Mouse (Mus musculus) MN1 (cell line): ENCODE data around the gene Tex264.

ENCODE experiments used
- DNase-seq: peaks from one replicate; pipeline ENCODE4 v3.0.0-alpha.2; 2016; ENCODE audit warnings: low spot score

Gene Tex264

DNA sequence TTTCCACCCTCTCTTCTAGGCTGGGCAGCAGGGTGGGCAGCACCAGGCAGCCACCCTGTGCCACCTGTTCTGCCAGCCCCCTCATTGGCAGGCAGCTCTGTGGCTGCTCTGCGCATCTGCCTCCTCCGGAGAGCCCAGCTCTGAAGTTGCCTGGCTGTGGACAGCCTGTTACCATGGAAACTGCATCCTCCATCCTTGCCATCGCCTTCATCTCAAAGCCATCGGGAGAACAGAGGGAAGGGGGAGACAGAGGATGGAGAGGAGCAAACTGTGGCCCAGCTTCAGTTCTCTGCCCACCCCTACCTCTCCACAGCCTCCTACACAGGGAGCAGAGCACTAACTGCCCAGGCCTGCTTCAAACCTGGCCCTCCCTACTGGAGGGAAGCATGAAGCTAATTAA is 21.3 kb downstream of the Tex264 start:
- DNase-seq, result no peak

DNA sequence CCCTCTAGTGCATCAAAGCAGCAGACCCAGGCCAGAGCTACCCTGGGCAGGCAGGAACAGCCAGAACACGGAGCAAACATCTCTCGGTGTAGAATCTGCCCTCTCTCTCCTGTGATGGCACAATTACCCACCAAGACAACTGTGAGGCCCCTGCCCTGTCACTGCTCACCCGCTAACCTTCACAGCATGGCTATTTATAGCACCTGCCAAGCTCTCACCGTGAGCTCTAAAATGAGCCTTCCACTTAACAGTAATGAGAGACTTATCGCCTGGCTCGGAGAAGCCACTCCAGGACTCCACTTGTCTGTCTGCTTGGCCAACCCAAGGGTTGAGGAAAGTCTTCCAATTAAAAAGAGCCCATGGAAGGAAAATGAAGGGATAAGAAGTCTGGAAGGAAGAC is 22.5 kb downstream of the Tex264 start:
- no peak for DNase-seq

DNA sequence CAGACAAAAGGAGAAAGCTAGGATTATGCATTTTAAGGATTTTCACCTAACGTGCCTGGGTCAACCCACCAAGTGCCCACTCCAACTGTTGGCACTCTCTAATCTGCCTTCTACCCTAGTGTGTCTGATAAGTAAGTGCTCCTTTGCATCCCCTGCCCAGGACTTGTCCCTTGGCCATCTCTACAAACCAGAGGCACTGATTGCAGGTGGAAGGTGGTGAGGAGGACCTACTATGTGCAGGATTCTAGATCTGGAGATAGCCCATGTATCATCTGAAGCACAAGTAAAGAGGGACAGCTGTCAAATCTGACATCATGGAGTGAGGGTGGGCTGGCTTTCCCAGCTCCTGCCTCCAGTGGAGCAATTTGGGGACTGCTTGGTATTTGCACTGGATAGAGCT is 25.8 kb downstream of the Tex264 start:
- DNase-seq, result no peak

DNA sequence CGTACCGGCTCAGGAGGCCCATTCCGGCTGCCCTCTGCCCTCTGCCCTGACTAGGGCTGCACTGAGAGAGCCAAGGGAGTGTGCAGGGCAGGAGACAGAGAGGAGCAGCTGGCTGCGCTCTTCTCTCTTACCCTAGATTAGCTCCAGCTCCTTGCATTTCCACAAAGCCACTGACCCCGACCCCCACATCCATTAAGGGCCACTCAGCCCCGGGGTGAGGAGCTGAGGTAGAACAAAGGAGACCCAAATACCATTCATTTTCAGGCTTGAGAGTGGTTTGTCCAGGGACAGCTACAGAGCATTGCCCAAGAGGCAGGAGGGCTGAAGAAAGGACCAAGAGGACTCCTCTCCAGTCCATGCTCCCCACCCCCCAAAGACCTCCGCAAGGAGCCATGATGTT is 26.3 kb downstream of the Tex264 start:
- DNase-seq, result no peak

DNA sequence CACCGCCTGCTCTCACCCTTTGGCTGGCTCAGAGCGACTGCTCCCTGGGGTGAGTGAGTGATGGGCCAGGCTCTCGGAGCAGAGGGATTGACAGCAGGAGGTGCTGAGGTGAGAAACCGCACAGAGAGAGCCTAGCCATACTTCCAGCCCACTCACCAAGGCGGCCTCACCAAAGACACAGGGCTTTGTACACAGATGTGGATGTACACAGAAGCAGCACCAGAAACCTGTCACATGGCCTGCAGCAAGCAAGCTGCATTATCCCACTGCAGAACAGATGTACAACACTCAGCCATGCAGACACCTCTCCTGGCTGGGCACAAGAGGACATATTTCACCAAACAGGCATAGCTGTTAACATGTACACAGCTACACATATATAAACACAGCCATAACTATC is 28.1 kb downstream of the Tex264 start:
- DNase-seq, result no peak

DNA sequence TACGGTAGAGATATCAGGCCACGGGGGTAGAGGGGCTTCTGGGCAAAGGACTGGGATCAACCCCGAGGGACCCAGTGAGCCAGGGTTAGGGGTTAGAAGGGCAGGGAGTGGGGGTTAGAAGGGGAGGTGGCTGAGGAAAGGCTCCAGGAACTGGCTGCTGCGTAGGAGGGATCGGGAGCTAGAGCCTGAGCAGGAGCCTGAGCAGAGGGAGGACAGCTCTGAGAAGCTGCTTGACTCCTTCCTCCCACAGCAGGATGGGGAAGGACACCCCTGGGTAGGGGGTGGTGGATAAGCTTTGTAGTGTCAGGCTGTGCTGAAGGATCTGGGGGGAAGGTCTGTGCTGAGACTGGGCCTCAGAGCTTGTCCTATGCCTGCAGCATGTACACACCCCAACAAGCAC is 28.9 kb downstream of the Tex264 start:
- DNase-seq, result no peak

DNA sequence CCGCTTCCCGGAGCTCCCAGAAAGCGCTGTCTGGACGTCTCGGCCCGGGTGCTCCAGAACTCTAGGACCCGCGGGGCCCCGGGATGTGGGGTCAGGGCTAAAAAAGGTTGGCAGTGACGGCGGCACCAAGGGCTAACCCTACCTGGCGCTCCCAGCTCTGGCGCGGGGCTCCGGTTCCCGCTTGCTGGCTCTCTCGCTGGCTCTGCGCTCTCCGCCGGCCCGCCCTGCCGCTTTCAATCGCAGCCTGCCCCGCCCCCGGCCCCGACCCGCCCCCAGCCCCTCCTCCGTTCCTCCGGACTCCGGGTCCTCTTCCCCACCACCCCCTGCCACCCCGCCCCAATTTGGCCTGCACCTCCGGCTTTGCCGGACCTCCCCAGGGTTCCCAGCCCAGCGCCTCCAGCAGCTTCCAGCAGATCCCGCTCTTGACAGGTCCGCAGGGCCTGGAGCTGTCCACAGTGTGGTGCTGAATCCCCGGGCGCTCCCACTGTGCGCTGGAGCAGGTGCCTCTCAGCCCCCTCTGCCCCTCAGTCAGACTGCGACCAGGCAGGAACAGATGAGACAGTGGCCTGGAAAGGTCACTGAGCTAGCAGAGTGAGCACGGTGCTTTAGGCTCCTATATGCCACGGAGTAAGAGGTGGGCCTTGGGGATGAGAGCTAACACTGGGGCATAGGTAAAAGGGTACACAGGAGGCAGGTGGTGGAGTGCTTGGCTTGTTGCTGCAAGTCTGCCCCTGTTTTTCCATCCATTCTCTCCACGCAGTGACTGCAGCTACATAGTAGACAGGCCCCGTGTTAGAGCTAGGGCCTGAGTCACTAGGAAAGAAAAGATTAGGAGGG is 29.6 kb downstream of the Tex264 start, which contains the start of gene Grm2:
Gene Grm2, minus strand, starts transcription at position 199 of the 837 bp plus-strand sequence.
- no peak for DNase-seq

DNA sequence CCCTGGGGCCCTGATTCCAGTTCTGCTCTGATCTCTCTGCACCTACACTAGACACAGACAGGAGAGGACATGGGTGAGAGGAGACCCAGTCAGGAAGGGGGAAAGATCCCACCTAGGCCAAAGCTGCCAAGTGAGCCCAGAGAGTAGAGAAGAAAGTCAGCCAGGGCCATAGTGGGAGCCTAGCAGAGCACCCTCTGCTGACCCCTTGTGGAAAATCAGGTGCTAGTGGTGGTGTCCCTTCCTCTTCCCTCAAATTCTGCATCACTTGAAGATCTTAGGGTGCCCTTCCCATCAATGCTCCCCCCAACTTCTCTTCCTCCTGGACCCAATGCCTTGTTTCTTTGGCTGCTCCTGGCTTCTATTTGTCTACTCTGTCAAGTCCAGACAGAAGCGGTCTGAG is 33.0 kb downstream of the Tex264 start:
- DNase-seq, result no peak

DNA sequence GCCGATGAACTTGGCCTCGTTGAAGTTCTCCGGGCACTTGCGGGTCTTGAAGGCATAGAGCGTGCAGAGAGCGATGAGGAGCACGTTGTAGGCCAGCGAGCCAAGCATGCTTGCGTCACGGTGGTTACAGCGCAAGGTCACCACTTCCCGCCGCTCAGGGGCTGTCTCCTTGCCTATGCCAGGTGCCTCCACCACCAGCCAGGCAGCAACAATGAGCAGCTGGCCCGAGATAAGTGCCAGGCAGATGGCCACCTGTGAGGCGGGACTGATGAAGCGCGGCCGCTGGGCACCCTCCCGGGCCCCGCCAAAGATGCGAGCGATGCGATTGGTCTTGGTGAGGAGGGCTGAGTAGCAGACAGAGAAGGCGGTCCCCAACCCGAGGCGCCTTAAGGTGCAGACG is 38.5 kb downstream of the Tex264 start:
- DNase-seq, result no peak

DNA sequence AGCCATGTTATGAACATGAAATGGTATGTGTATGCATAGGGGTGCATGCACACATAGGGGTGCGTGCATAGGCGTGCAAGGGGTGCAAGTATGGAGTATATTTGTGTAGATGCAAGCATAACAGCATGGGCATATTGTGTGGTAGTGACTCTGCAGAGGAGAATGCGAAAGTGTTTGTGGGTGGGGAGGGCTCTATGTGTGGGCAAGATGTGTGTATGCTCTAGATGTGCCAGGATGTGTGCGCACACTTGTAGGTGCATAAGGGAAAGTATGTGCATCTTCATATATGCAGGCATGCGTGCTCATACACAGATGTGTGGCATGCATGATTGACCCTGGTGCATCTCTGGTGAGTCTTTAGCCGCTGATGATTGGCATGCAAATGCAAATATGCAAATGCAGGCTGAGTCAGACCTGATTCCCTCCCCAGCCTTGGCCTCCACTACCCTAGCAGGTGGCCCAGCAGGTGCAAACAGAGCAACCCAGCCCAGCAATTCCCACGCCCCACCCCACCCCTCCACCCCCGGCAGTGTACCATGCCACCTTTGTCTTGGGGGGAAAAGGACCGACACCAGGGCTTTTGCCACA is 39.9 kb downstream of the Tex264 start:
- DNase-seq, result no peak

DNA sequence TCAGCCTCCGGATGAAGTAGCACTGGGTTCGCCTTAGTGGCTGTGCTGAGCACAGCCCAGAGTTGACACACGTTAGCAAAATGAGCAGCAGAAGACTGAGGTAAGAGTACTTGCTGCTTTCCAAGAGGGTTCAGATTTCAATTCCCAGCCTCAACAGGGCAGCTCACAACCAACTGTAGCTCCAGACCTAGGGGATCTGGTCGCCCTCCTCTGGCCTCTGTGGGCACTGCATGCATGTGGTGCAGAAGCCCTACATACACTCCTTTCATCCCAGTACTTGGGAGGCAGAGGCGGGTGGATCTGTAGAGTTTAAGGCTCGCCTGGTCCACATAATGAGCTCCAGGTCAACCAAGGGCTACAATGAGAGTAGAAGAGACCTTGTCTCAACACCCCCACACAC is 41.9 kb downstream of the Tex264 start:
- DNase-seq, result no peak

DNA sequence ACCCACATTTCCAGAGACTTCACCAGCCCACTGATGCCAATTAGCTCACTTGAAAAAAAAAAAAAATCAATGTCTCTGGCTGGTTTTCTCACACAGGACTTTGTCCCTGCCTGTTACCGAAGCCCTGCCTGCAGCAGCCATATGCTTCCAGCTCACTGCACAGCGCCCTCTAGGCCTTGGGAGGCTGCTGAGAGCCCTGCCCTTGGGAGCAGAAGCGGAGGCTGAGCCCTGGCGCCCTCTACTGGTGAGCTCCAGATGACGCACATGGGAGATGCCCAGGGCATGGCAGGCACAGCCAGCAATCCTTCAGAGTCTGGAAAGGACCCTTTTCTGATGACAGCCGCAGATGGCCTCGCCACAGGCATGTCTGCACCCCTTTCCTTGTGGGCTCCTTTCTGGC is 42.6 kb downstream of the Tex264 start:
- peak; percentile 80 for DNase-seq

DNA sequence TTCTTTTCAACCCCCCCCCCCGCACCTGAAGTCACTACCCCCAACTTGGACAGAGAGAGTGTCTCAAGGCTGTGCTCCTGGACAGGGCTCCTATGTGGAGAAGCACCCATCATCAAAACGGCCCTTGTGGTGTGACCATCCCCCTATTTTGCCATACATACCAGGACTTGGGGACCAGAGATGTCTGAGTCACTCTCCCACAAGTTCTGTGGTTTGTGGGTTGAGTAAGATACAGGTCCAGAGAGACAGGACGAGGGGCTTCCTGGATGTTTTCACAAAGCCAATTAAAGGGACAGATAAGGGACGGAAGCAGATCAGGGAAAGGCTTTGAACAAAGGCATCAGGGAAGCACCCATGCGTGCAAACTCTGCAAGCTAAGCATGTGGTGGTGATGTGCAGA is 44.4 kb downstream of the Tex264 start:
- no peak for DNase-seq

DNA sequence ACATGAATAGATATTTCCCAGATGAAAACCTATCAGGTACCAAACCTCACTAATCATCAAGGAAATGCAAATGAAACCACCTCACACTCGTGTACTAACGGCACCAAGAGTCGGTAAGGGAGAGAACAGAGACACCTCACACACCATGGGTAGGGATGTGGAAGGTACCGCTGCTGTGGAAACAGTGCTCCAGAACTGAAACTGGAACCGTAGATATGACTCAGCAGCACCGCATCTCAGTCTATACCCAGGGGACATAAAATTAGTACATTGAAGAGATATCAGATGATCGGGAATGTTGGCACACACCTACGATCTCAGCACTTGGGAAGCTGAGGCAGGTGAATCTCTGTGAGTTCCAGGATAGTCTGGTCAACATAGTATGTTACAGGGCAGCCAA is 47.6 kb downstream of the Tex264 start:
- DNase-seq, result no peak

DNA sequence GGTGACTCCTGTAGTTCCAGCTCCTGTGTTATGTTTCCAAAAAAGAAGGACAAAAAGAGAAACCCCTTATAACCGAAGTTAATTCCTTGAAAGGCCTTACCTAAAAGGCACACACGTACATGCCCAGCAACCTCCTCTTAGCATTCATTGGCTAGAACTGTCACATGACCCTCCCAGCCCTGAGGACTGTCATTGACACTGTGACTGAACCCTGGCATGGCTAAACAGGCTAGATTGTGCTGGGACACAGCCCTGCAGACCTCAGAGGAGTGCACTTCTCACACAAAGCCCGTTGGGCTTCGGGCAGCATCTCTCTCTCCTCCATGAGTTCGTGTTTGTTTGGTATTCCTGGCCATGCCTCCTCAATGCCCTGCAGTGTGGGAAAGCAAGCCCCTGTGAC is 53.5 kb downstream of the Tex264 start:
- no peak for DNase-seq

DNA sequence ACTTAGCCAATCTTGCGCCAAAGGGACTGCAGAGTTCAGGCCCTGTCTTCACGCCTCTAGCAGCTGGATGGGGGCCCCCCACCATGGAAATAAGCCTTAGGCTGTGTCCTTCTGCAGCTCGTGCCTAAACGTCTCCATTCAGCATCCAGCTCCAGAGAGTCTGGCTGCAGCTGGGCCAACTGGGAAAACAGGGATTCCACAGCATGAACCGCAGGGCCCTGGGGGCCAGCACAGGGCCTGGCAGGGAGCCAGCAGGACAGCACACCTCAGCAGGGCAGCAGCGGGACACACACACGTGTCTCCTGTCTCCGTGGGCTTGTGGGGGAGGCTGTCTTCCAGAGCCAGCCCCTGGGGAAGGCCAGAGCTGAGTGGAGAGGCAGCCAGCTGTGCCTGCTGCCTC is 57.9 kb downstream of the Tex264 start:
- peak; percentile 47 for DNase-seq

DNA sequence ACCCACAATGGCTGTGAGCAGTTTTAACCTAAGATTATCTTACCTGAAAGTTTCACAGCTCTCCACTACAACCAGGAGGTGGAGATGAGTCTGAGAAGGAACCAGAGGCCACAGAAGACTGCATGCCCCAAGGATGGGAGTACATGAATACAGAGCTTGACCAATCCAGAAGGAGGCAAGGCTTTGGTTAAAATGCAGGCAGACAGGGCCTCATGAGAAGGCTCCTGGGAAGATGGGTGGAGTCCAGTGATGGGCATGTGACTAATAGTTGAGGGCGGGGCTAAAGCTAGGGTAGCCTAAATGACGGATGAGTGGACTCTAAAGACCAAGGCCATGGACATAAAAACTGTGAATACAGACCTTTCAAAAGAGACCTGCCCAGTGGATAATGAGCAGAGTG is 59.4 kb downstream of the Tex264 start, which contains the start of gene Iqcf6:
Gene Iqcf6, plus strand, starts transcription at position 301 of the 400 bp plus-strand sequence.
- no peak for DNase-seq

DNA sequence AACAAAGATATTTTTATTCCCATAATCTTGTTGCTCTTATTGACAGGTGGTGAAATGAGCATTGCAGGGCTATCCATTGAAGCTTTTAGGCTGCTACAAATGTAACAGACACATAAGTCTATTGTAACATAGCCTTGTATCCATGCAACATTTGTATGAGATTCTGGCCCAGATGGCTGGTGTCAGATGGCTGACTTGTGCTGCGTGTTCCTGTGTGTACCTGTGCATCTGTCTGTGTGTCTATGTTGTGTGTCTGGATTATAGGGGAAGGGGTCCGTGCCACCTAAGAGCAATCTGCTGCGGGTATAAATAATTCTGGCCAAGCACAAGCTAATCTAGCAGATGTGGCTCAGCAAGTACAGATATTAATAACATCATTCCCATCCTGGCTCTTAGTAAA is 68.2 kb downstream of the Tex264 start:
- no peak for DNase-seq

DNA sequence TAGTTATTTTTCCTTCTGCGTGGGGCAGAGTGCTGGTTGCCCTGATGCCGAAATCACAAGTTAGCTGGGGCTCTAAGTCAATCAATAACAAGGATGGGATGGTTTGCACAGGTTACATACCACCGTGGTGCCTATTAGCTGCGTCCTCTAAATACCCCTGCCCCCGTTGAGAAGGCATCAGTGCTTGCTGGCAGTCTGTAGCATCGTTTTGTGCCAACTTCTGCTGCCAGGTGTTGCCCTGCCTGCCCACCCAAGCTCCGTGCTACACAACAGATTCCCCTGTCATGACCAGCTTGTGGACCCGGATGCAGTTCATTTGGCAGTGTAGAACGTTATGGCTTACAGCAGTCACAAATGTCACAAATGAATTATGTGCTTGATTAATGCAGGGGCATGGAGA is 69.4 kb downstream of the Tex264 start:
- no peak for DNase-seq

DNA sequence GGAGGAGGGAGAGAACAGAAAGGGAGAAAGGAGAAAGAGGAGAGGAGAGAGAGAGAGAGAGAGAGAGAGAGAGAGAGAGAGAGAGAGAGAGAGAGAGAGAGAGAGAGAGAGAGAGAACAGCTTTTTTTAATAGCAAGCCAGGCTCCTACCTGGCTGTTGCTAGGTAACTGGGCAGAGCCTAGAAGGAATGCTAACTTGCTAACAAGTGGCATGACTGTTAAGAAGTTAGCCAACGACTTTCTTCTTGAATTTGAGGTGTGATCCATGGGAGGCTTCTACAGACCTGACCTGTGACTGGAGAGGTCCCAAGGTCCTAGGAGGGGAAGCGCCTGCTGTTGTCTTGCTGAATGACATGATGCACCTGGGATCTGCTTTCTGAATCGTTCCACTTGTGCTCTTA is 71.1 kb downstream of the Tex264 start:
- DNase-seq, result no peak

DNA sequence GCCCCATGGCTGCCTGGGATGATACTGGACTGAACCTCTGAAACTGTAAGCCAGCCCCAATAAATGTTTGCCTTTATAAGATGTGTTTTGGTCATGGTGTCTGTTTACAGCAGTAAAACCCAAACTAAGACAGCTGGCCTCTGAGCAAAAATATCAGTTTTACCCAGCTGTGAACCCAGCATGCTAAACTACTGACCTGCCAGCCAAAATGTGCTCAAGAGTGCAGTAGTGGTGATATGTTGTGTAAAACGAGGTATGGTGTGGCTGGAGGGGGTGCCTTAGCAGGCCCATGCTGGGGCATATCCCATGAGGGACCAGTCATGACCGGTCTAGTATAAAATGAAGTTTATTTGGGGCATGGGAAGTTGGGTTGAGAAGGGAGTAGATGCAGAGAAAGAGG is 71.8 kb downstream of the Tex264 start:
- DNase-seq, result no peak

DNA sequence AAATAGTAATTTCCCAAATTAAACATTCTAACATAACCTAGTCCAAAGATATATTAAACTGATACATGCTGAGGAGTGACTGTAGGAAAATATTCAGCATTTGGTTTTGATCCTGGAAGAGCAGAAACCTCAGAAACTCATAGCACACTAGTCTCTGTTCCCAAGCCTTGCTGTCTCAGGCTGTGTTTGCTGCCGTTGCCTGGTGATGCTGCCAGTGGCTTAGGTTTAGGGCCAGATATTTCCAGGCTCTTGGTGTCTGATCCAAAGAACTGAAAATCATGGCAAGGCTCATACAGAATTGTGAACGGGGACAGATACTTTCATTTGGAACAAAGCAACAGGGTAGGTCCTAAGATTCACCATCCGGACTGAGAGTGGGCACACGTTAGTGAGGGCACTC is 75.0 kb downstream of the Tex264 start:
- no peak for DNase-seq
